Mouse (Mus musculus) testis, adult 2 months (tissue): ENCODE measurements around the gene Lad1.
A peak's percentile ranks its signal among the peaks of the same experiment; 100 is the strongest.

Experiments
- CTCF ChIP-seq: fragments of 200-500 bp; IDR thresholded peaks from 2 replicates; pipeline ENCODE4 v1.5.1; 2012; ENCODE audit warnings: low read depth, mild to moderate bottlenecking, inconsistent platforms, low read length, moderate library complexity; ENCODE audit not compliant: control insufficient read depth, insufficient read depth, insufficient replicate concordance
- POLR2A ChIP-seq: fragments of 200-500 bp; IDR thresholded peaks from 2 replicates; pipeline ENCODE4 v1.6.1; 2012; ENCODE audit warnings: low read depth, mild to moderate bottlenecking, inconsistent platforms, low read length, moderate library complexity; ENCODE audit not compliant: control insufficient read depth

DNA sequence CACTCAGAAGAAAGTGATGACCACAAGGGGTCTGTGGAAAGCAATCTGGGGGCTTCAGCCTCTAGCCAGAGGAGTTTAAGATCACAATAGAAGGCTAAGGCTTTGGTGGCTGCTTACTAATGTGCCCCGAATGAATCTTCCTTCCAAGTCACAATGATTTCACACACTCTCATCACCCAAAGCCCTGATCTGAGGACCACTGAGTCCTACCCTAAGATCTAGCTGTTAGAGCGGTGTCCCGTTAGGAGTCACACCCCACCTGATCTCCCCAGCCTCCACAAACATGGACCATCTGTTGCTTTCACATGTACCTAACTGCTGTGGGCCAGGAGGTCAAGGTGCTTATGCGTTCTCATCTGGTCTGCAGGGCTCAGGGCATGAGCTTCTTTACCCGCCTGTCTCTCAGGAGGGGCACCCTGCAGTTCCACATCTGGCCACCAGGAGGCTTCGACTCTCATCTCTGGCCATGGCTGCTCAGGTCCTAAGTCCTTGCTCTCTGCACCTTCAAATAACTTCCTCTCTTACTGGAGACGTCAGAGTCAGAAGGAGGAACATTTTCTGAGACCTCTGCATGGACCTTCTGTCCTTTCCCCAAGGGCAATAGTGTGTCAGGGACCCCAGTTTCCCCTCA is 7.3 kb upstream of the Lad1 start:
- TF ChIP-seq CTCF (peak; percentile 100), POLR2A (no peak)
